Mouse (Mus musculus) embryonic facial prominence, embryonic 14.5 days (tissue): ENCODE data around the gene Mapkap1. TPM values are rescaled to one million over a fixed set of nuclear protein-coding genes. Genes with fewer than 3 reads are reported as not detected.

Source experiments
- ATAC-seq: fragments of 200-750 bp; cut with Nextera tagmentation; 2 replicates; pipeline ENCODE4 v1.8.0; 2017; ENCODE audit warnings: low read depth, moderate number of reproducible peaks, moderate TSS enrichment
- DNase-seq: peaks from one replicate; pipeline ENCODE4 v3.0.0-alpha.2; 2015; ENCODE audit warnings: low spot score
- H3K27ac ChIP-seq: fragments of 300-500 bp; sonication (generic); replicated peaks from 2 replicates; pipeline ENCODE4 v1.5.1; 2014; ENCODE audit warnings: low read depth, mild to moderate bottlenecking, low read length, moderate library complexity
- H3K27me3 ChIP-seq: fragments of 300-500 bp; sonication (generic); replicated peaks from 2 replicates; pipeline ENCODE4 v1.6.1; 2014; ENCODE audit warnings: low read length; ENCODE audit not compliant: control insufficient read depth, insufficient read depth
- H3K36me3 ChIP-seq: fragments of 300-500 bp; sonication (generic); 2 replicates; pipeline ENCODE4 v1.6.1; 2014; ENCODE audit warnings: low read length, mixed read lengths; ENCODE audit not compliant: control insufficient read depth, insufficient read depth
- H3K4me1 ChIP-seq: fragments of 300-500 bp; sonication (generic); 2 replicates; pipeline ENCODE4 v1.6.1; 2014; ENCODE audit warnings: antibody characterized with exemption, low read length; ENCODE audit not compliant: control insufficient read depth, insufficient read depth
- H3K4me2 ChIP-seq: fragments of 300-500 bp; sonication (generic); 2 replicates; pipeline ENCODE4 v1.6.1; 2014; ENCODE audit warnings: low read depth, mild to moderate bottlenecking, low read length, moderate library complexity, mixed read lengths
- H3K4me3 ChIP-seq: fragments of 300-500 bp; sonication (generic); 2 replicates; pipeline ENCODE4 v1.5.1; 2014; ENCODE audit warnings: low read depth, mild to moderate bottlenecking, low read length
- H3K9ac ChIP-seq: fragments of 300-500 bp; sonication (generic); 2 replicates; pipeline ENCODE4 v1.6.1; 2014; ENCODE audit warnings: low read depth, mild to moderate bottlenecking, low read length, moderate library complexity, mixed read lengths
- H3K9me3 ChIP-seq: fragments of 300-500 bp; sonication (generic); 2 replicates; pipeline ENCODE4 v1.6.1; 2016; ENCODE audit warnings: low read length; ENCODE audit not compliant: control insufficient read depth
- WGBS: fragments of 180-500 bp; shearing (Covaris S2); extraction: QIAGEN DNeasy Blood & Tissue Kit; methylation state at CpG from one replicate; pipeline ENCODE4 v1.1.7; 2014; 5-methylcytosine and 5-hydroxymethylcytosine counted together
- polyA plus RNA-seq: library from polyadenylated mRNA; unstranded; fragments of >200 nt; fragmentation: Nextera tagmentation; extraction: Ambion mirVana; gene quantifications from 2 replicates; pipeline ENCODE4 v1.2.1, GENCODE M21; 2014

Mapkap1 gene
- polyA plus RNA-seq, 1 experiment from 2014 or later, result 88.0 TPM

GRCm38 (mm10) chr2:34563089-34563694 is 156.6 kb downstream of the Mapkap1 start:
- Histone ChIP-seq H3K4me3 (no peak overlapping the region), H3K36me3 (no peaks in the 10 kb centered on the region), H3K4me1 (peaks cover 10% of the 10 kb centered on the region; the same call in 1 of the 2 replicates), H3K27ac (no peak overlapping the region), H3K9me3 (no peaks in the 10 kb centered on the region), H3K4me2 (no peak overlapping the region), H3K27me3 (no peaks in the 10 kb centered on the region), H3K9ac (no peak overlapping the region)
- ATAC-seq (no peak), DNase-seq (no peak)
- WGBS, result 67% methylated on average over 12 of the region's 12 CpGs

- Histone ChIP-seq H3K27ac (no peak overlapping the region), H3K36me3 (no peaks in the 10 kb centered on the region), H3K4me2 (no peak overlapping the region), H3K9ac (no peak overlapping the region), H3K4me1 (peaks cover 10% of the 10 kb centered on the region; the same call in 1 of the 2 replicates), H3K9me3 (no peaks in the 10 kb centered on the region), H3K27me3 (no peaks in the 10 kb centered on the region), H3K4me3 (no peak overlapping the region)
- ATAC-seq (no peak), DNase-seq (no peak)
Observed at GRCm38 (mm10) chr2:34563865-34564264, 157.3 kb downstream of the Mapkap1 start.

- no peak overlapping the region for H3K27ac ChIP-seq
- ATAC-seq (no peak), DNase-seq (no peak)
- peaks cover 20% of the 10 kb centered on the region for H3K4me1 ChIP-seq
- no peaks in the 10 kb centered on the region for H3K36me3 ChIP-seq
- no peaks in the 10 kb centered on the region for H3K27me3 ChIP-seq
- H3K4me2 ChIP-seq, result no peak overlapping the region
- 67% methylated on average over 4 of the region's 4 CpGs for WGBS
- no peak overlapping the region for H3K9ac ChIP-seq
- H3K4me3 ChIP-seq, result no peak overlapping the region
- H3K9me3 ChIP-seq, result no peaks in the 10 kb centered on the region
Observed at GRCm38 (mm10) chr2:34566146-34566545, 159.6 kb downstream of the Mapkap1 start.

- Histone ChIP-seq H3K9me3 (no peaks in the 10 kb centered on the region), H3K4me3 (no peak overlapping the region), H3K36me3 (no peaks in the 10 kb centered on the region), H3K4me1 (peaks cover 17% of the 10 kb centered on the region), H3K9ac (no peak overlapping the region), H3K27me3 (no peaks in the 10 kb centered on the region), H3K27ac (no peak overlapping the region), H3K4me2 (no peak overlapping the region)
- no peak for ATAC-seq
- 84% methylated on average over 1 of the region's 1 CpGs for whole genome bisulfite sequencing
- DNase-seq, result no peak
Observed at GRCm38 (mm10) chr2:34566601-34567000, 160.0 kb downstream of the Mapkap1 start.

GRCm38 (mm10) chr2:34569131-34569530 is 162.6 kb downstream of the Mapkap1 start:
- WGBS, result 77% methylated on average over 5 of the region's 5 CpGs
- no peak for ATAC-seq
- Histone ChIP-seq H3K36me3 (no peaks in the 10 kb centered on the region), H3K4me1 (peaks cover 18% of the 10 kb centered on the region), H3K4me3 (no peak overlapping the region), H3K9me3 (no peaks in the 10 kb centered on the region), H3K9ac (no peak overlapping the region), H3K27ac (no peak overlapping the region), H3K27me3 (no peaks in the 10 kb centered on the region), H3K4me2 (no peak overlapping the region)
- DNase-seq, result no peak

GRCm38 (mm10) chr2:34570378-34570777 is 163.8 kb downstream of the Mapkap1 start:
- ATAC-seq (peak; percentile 53; the same call in 1 of the 2 replicates), DNase-seq (peak; percentile 60)
- Histone ChIP-seq H3K4me3 (no peak overlapping the region), H3K27me3 (no peaks in the 10 kb centered on the region), H3K9me3 (no peaks in the 10 kb centered on the region), H3K9ac (no peak overlapping the region), H3K4me1 (peaks cover 22% of the 10 kb centered on the region), H3K36me3 (no peaks in the 10 kb centered on the region), H3K4me2 (no peak overlapping the region), H3K27ac (peak overlapping the region; percentile 33; the same call in 1 of the 2 replicates)
- whole genome bisulfite sequencing, result 24% methylated on average over 6 of the region's 6 CpGs

- no peaks in the 10 kb centered on the region for H3K36me3 ChIP-seq
- no peaks in the 10 kb centered on the region for H3K27me3 ChIP-seq
- no peak overlapping the region for H3K4me2 ChIP-seq
- no peak overlapping the region for H3K27ac ChIP-seq
- peaks cover 22% of the 10 kb centered on the region for H3K4me1 ChIP-seq
- WGBS, result 27% methylated on average over 1 of the region's 1 CpGs
- ATAC-seq (peak; percentile 12; the same call in 1 of the 2 replicates), DNase-seq (no peak)
- no peak overlapping the region for H3K9ac ChIP-seq
- no peak overlapping the region for H3K4me3 ChIP-seq
- no peaks in the 10 kb centered on the region for H3K9me3 ChIP-seq
Observed at GRCm38 (mm10) chr2:34571096-34571495, 164.5 kb downstream of the Mapkap1 start.

- no peaks in the 10 kb centered on the region for H3K36me3 ChIP-seq
- H3K4me3 ChIP-seq, result no peak overlapping the region
- no peak overlapping the region for H3K4me2 ChIP-seq
- no peak overlapping the region for H3K27ac ChIP-seq
- H3K27me3 ChIP-seq, result no peaks in the 10 kb centered on the region
- no peak for DNase-seq
- WGBS, result 63% methylated on average over 4 of the region's 4 CpGs
- H3K4me1 ChIP-seq, result peaks cover 19% of the 10 kb centered on the region
- ATAC-seq, result no peak
- H3K9me3 ChIP-seq, result no peaks in the 10 kb centered on the region
- H3K9ac ChIP-seq, result no peak overlapping the region
Observed at GRCm38 (mm10) chr2:34573073-34573472, 166.5 kb downstream of the Mapkap1 start.

GRCm38 (mm10) chr2:34588546-34588945 is 182.0 kb downstream of the Mapkap1 start:
- WGBS, result 81% methylated on average over 8 of the region's 8 CpGs

More at GRCm38 (mm10) chr2:34588546-34588945, 182.0 kb downstream of the Mapkap1 start:
- H3K36me3 ChIP-seq, result peaks cover 15% of the 10 kb centered on the region
- H3K4me1 ChIP-seq, result no peaks in the 10 kb centered on the region
- H3K27ac ChIP-seq, result no peak overlapping the region
- H3K4me3 ChIP-seq, result no peak overlapping the region
- ATAC-seq, result no peak
- DNase-seq, result no peak
- no peak overlapping the region for H3K9ac ChIP-seq
- no peaks in the 10 kb centered on the region for H3K27me3 ChIP-seq
- H3K4me2 ChIP-seq, result no peak overlapping the region
- H3K9me3 ChIP-seq, result no peaks in the 10 kb centered on the region
